Mouse (Mus musculus): ENCODE measurements around the gene Cygb.

DNA sequence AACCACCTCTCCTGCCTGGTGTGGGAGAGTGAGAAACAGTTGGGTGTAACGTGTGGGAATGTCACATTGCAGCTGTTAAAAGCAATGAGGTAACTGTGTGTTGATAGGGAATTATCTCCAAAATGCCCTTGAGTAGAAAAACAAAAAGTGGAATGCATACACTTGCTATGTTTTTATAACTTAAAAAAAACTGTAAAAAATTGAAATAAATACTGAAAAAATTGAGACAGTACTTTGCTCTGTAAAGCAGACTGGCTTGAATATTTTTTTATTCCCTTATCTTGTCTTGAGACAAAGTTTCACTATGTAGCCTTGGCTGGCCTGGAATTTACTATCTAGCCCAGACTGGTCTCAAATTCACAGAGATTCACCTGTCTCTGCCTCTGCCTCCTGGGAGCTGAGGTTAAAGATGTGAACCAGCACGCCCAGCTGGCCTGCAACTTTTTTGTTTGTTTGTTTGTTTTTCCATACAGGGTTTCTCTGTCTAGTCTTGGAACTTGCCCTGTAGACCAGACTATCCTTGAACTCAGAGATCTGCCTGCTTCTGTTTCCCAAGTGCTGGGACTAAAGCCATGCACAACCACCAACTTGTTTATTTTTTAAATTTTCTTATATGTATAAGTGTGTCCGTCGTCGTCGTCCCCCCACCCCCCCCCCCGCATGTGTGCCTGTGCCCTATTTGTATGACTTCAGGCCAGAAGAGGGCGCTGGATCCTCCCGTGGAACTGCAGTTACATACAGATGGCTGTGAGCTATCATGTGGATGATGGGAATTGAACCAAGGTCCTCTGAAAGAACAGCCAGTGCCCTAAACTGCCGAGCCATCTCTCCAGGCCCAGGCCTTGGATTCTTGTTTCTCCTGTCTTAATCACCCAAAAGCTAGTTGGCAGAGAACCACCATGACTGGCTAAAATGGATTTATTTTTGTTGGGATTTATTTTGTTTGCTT lies 26.8 kb downstream of the Cygb start:
- TF ChIP-seq POLR2A (IDR thresholded peaks at IDR 0.05; ENCODE audit: borderline replicate concordance, control insufficient read depth, low read depth, low read length) (no peak), CTCF (IDR thresholded peaks at IDR 0.05; ENCODE audit: control insufficient read depth, insufficient read depth, low read length) (peak; percentile 41; the same call in 1 of the 2 replicates)

Measured in bone marrow, adult 2 months (tissue).